Mouse (Mus musculus): ENCODE results near the gene Cops9. TPM values are rescaled to one million over a fixed set of nuclear protein-coding genes. Genes with fewer than 3 reads are reported as not detected.

Cops9 gene
- 35.3 TPM for polyA plus RNA-seq (2014; fragmentation: Illumina TruSeq; extraction: RNeasy Lipid Tissue Mini Kit (QIAGEN cat#74804); ENCODE audit: low replicate concordance)

DNA sequence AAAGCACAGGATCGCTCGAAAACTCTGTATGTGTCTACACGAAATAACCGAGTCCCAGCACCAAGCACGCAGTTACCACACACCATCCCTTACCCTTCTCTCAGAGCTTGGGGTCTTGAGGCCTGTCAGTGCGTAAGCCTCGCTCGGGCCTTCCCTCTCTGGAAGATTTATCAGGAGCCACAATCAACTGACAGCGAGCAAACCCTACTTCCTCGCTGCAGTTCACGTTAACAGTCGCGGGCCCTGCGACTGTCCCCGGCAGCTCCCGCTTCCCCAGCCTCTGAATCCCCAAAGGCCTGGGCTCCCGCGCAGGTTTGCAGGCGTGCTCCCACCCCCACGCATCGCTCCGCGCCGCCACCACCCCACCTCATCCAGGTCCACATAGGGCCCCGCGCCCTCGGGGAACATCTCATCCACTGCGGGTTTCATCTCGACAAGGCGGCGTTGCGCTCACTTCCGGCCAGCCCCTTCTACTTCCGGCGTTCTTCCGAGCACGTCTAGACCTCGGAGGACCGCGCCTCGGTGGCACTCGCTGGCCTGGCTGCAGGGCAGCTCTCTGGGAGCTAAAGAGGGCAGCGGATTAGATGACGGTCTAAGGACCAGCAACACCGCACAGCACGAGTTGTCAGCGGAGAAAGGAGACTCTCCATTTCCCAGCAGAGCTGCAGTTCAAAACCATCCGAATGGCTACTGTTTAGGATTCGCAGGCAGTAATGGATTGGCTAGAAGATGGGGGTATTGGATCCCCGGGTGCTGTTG is at the start of gene Cops9:
Cops9 (minus strand) TSS at position 472 of the 759 bp plus-strand sequence.

DNA sequence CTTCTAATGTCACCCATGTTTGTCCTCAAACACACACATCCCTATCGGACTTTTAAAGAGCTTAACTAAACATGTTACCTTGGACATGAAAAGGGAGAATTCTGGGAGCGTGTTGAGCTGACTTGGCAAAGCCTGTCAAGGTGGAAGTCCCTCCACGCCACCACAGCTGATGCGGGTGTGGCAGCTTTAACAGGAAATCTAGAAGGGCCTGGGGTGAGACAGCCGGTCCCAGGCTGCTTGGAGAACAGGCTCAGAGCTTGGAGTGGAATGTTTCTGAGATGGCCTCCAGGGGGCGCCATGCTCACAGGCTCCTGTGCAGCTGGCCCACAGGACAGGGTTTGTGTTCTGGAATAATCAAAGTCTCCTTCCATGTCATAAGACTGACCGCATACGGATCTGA is 6.9 kb upstream of the Cops9 start, which contains the start of gene Otos:
Otos (minus strand) TSS at position 169 of the 400 bp plus-strand sequence.

DNA sequence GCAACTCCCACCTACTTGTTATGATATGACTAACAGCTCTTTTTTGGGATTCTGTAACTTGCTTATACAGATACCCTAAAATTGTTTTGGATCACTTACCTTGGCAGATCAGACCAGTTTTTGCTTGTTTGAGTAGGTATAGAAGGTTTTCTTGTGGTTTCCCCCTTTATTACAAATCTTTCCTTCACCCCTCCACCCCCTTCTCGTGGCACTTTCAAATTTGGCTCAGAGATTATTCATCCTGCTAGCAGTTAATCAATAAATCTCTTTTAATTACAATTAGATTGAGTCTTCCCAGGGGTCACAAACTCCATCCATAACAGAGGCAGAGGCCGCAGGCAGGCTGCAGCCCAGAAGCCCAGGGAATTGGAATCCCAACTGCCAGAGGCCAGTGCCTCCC is 24.3 kb downstream of the Cops9 start, which contains the start of gene Olfr12:
Olfr12 (plus strand) TSS at position 301 of the 400 bp plus-strand sequence.

DNA sequence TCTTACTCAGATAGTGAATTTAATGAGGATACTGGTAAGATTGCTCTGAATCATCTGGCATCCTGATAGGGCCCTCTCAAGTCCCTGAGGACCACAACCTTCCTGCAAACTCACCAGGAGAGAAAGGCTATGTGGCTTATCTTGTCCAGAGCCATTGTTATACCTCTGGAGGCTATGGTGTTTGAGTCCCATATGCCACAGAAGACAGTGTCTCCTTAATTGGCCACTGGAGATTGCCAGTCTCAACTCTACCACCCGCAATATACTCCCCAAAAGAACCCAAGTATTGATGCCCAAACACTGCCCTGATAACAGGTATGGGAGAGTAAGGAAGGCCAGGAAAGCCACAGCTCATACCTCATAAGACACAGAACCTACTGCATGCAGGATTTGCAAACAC is 36.3 kb downstream of the Cops9 start, which contains the start of gene Olfr1410:
Olfr1410 (plus strand) TSS at position 301 of the 400 bp plus-strand sequence.

DNA sequence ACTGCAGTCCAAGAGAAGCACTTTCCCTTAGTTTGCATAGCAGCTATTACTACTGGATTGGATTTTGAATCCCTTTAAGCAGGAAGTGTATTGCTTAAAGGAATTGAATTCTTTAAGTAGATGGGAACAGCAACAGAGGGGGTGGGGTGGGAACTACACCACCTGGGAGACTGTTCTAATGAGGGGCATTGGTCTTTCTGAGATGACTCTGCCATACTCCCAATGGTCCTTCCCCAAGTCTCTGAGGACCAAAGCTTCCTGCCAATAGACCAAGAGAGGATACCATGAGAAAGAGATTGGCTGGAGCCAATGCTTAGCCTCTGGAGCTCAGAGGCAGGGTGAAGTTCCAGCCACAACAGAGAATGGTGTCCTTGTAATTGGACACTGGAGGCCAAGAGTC is 47.7 kb downstream of the Cops9 start, which contains the start of gene Olfr1411:
Olfr1411 (plus strand) TSS at position 301 of the 400 bp plus-strand sequence.

Other genes starting within 250 kb of the Cops9 start
- gene Ndufa10, start 168.1 kb downstream of the Cops9 start, polyA plus RNA-seq (2014; fragmentation: Illumina TruSeq; extraction: RNeasy Lipid Tissue Mini Kit (QIAGEN cat#74804); ENCODE audit: low replicate concordance) = 149 TPM
- not detected for gene Olfr1416, start 156.9 kb downstream of the Cops9 start, polyA plus RNA-seq (2014; fragmentation: Illumina TruSeq; extraction: RNeasy Lipid Tissue Mini Kit (QIAGEN cat#74804); ENCODE audit: low replicate concordance)
- not detected for gene Olfr1415, start 145.9 kb downstream of the Cops9 start, polyA plus RNA-seq (2014; fragmentation: Illumina TruSeq; extraction: RNeasy Lipid Tissue Mini Kit (QIAGEN cat#74804); ENCODE audit: low replicate concordance)
- gene Olfr1414, start 123.3 kb downstream of the Cops9 start, polyA plus RNA-seq (2014; fragmentation: Illumina TruSeq; extraction: RNeasy Lipid Tissue Mini Kit (QIAGEN cat#74804); ENCODE audit: low replicate concordance) = not detected
- gene Olfr1413, start 70.7 kb downstream of the Cops9 start, polyA plus RNA-seq (2014; fragmentation: Illumina TruSeq; extraction: RNeasy Lipid Tissue Mini Kit (QIAGEN cat#74804); ENCODE audit: low replicate concordance) = not detected
- not detected for gene Olfr1412, start 56.2 kb downstream of the Cops9 start, polyA plus RNA-seq (2014; fragmentation: Illumina TruSeq; extraction: RNeasy Lipid Tissue Mini Kit (QIAGEN cat#74804); ENCODE audit: low replicate concordance)
- gene Olfr1411, start 47.6 kb downstream of the Cops9 start, polyA plus RNA-seq (2014; fragmentation: Illumina TruSeq; extraction: RNeasy Lipid Tissue Mini Kit (QIAGEN cat#74804); ENCODE audit: low replicate concordance) = not detected
- gene Olfr1410, start 36.2 kb downstream of the Cops9 start, polyA plus RNA-seq (2014; fragmentation: Illumina TruSeq; extraction: RNeasy Lipid Tissue Mini Kit (QIAGEN cat#74804); ENCODE audit: low replicate concordance) = not detected
- gene Olfr12, start 24.2 kb downstream of the Cops9 start, polyA plus RNA-seq (2014; fragmentation: Illumina TruSeq; extraction: RNeasy Lipid Tissue Mini Kit (QIAGEN cat#74804); ENCODE audit: low replicate concordance) = not detected
- not detected for gene Otos, start 6.9 kb upstream of the Cops9 start, polyA plus RNA-seq (2014; fragmentation: Illumina TruSeq; extraction: RNeasy Lipid Tissue Mini Kit (QIAGEN cat#74804); ENCODE audit: low replicate concordance)
- not detected for gene Gpc1, start 189.7 kb upstream of the Cops9 start, polyA plus RNA-seq (2014; fragmentation: Illumina TruSeq; extraction: RNeasy Lipid Tissue Mini Kit (QIAGEN cat#74804); ENCODE audit: low replicate concordance)

Measured in small intestine, adult 10 weeks (tissue).